Mouse (Mus musculus) cerebellum, adult 9-10 months (tissue): ENCODE measurements around the gene Spsb2.
"Not testable (repeated sequence)": the region's sequence is repeated elsewhere in the genome, so short reads cannot be mapped to it uniquely, and the experiment has no call there.

Experiments
- DNase-seq: peaks from one replicate; pipeline ENCODE4 v3.0.0; 2022

Spsb2 gene

DNA sequence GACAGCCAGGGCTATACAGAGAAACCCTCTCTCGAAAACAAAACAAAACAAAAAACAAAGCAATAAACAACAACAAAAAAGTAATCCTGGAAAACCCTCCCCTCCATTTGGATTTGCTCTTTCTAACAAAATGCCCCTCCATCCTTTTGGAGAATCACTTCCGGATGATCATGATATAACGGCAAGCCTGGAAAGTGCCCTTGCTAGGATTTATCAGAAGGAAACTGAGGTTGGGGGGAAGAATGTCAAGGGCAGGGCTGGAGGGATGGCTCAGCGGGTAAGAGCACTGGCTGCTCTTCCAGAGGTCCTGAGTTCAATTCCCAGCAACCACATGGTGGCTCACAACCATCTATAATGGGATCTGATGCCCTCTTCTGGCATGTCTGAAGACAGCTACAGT, 4.8 kb upstream of the Spsb2 start:
- not testable (repeated sequence) for DNase-seq

DNA sequence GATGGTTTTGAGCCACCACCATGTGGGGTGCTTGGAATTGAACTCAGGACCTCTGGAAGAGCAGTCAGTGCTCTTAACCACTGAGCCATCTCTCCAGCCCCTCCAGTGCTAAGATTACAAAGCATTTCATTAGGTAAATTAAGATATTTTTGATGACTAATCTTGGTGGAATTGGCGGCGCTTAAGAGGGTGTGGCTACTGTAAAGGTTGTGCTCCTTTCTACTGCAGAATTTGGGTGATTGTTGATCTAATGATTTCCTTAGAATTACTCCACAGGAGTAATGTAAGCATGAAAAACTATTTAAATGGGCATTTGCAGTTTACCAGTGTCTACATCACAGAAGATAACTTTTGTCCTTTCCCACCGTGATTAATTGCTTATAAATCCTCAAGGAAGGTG, 4.1 kb upstream of the Spsb2 start:
- DNase-seq = no peak

DNA sequence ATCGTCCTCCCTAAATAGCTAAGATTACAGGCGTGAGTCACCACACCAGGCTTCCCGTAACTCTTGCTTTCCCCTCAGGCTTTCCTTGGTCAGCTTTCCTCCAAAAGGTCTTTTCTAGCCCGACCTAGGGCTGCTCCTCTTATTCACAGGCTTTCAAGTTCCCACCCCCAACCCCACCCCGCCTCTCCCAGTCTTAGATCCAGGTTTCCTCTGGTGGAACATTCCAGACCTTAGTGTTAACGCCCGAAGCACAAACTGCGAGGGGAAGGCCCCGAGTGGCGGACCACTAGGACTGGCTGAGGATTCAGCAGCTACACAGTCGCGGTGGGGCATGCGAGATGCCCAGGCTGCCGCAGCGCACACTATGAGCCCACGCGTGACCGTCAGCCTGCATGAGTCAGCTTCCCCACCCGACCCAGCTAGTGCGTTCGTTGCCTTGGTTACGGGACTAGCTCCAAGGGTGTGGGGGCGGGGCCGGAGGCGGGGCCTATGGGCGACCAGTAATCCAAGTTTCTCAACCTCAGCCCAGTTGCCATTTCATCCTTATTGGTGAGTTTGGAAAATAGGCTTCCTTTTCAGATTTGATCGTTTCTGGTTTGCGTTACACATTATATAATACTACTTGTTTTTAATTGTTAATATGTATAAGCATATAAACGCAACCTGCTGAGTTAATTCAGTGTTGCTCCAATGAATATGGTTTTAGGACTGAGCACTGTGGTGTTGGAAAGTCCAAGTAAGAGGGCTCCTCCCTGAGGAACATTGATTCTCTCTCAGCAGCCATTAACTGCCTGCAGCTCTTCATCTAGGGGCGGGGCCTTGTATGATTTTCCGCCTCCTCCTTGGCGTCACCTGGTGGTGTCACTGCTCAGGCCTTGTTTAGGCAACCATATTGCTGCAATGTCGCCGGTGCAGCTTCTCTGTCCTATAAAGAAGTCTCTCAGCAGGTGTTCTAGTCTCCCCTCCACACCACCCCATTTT, 2.8 kb upstream of the Spsb2 start:
- peak; percentile 93 for DNase-seq

DNA sequence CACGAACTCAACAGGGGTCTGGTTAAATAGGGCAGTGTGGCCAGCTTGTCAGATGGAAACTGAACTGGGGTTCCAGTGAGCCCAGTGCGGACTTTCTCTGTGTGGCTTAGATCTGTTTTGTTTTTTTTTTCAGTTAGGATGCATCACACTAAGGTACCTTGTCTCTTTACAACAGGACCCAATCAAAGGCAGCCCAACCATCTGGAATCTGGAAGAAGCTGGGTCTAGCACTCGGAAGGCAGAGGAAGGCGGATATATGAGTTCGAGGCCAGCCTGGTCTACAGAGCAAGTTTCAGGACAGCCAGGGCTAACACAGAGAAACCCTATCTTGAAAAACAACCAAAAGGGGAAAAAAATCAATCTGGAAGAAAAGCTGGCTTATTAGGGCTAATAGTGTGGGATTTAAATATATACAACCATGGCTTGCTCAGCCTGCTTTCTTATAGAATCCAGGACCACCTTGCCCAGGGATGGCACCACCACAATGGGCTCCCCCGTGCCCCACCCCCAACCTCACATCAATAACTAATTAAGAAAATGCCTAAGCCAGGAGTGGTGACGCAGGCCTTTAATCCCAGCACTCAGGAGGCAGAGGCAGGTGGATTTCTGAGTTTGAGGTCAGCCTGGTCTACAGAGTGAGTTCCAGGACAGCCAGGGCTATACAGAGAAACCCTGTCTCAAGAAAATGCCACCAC, 1.9 kb upstream of the Spsb2 start:
- DNase-seq = no peak

DNA sequence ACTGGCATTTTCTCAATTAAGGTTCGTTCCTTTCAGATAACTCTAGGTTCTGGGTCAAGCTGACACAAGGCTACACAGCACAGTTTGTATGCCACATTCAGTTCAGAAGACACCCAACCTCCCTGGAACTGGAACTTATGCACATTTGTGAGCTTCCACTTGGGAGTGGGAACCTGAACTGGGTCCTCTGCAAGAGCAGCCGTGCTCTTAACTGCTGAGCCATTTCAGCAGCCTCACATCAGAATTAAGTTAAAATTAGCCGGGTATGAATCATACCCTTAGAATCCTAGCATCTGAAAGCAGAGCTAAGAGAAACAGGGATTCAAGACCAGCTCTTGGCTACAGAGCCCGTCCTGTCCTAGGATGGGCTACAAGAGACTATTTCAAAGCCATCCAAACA, 1.1 kb upstream of the Spsb2 start:
- DNase-seq = no peak

DNA sequence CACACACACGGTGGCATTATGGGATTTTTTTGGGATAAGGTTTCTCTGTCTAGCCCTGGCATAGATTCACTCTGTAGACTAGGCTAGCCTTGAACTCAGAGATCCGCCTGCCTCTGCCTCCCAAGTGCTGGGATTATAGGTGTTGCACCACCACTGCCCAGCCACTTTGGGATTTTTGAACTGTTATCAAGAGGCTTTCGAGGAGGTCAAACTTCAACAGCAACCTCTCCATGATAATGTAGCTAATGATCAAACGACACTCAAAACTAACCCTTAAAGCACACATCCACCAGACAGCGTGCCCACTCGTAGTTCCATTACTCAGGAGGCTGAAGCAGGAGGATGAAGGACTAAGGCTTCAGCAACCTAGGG, 489 bp upstream of the Spsb2 start:
- no peak for DNase-seq

DNA sequence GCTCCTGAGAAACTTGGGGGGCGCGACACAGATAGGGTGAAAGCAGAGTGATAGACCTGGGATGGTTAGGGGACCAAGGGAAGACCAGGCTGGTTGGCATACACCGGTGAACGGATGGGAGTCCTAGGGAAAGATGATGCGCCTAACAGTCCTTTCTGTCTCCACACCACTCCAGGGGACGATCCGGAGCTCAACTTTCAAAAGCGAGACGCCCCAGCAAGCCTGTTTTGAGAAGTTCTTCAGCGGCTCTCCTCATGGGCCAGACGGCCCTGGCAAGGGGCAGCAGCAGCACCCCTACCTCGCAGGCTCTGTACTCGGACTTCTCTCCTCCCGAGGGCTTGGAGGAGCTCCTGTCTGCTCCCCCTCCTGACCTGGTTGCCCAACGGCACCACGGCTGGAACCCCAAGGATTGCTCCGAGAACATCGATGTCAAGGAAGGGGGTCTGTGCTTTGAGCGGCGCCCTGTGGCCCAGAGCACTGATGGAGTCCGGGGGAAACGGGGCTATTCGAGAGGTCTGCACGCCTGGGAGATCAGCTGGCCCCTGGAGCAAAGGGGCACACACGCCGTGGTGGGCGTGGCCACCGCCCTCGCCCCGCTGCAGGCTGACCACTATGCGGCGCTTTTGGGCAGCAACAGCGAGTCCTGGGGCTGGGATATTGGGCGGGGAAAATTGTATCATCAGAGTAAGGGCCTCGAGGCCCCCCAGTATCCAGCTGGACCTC, 752 bp downstream of the Spsb2 start:
- DNase-seq = peak; percentile 90

DNA sequence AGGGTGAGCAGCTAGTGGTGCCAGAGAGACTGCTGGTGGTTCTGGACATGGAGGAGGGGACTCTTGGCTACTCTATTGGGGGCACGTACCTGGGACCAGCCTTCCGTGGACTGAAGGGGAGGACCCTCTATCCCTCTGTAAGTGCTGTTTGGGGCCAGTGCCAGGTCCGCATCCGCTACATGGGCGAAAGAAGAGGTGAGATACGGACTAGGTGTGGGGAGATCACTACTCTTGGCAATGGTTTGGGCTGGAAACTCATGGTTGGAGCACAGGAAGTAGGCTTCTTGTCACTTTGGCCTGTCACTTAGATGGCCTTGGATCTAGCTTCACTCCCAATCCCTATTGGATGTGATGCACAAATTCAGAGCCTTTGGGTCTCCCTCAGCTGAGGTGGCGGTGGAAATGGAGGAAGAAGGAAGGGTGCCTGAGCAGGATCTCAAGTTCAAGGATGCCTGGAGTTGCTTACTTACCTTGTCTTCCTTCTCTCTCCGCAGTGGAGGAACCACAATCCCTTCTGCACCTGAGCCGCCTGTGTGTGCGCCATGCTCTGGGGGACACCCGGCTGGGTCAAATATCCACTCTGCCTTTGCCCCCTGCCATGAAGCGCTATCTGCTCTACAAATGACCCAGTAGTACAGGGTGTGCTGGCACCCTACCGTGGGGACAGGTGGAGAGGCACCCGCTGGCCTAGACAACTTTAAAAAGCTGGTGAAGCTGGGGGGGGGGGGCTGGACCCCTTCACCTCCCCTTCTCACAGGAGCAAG, 1.5 kb downstream of the Spsb2 start:
- DNase-seq = peak; percentile 62

DNA sequence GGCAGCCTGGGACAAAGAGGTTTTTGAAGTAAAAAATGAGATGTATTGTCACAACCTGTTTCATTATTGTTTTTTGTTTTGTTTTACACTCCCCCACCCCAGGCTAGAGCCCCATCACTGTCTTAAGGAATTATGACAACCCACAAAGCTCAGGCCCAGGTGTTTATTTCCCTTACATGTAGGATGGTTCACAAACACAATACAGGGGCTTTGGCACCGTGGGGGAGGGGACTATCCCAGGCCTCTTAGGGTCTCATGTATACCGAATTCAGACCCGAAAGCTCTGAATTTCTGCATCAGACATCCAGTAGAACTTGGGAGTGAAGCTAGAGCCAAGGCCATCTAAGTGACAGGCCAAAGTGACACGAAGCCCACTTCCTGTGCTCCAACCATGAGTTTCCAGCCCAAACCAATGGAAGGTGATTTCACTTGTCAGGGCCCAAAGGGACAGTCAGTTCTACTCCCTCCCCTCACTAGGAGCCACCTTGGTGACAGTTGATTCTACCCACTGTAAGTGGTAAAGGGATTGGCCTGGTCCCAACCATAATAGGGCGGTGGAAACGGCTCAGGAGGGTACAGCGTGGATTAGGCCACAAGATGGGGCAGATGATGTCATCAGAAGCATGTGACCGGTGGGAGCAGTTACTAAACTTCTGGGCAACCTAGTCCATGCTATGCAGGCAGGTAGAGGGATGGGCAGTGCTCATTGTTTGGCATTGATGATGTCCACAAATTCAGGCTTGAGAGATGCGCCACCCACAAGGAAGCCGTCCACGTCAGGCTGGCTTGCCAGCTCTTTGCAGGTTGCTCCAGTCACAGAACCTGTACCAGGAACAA, 2.3 kb downstream of the Spsb2 start:
- peak; percentile 60 for DNase-seq

DNA sequence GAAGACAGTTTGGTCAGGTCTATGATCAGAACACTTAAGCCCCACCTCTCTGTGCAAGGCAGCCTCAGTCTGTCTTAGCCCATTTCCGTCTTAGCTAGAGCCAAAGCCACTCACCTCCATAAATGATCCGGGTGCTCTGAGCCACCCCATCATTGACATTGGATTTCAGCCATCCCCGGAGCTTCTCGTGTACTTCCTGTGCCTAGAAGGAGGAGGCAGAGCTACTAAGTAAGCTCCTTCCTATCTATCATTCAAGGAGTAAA, 2.9 kb downstream of the Spsb2 start:
- no peak for DNase-seq

DNA sequence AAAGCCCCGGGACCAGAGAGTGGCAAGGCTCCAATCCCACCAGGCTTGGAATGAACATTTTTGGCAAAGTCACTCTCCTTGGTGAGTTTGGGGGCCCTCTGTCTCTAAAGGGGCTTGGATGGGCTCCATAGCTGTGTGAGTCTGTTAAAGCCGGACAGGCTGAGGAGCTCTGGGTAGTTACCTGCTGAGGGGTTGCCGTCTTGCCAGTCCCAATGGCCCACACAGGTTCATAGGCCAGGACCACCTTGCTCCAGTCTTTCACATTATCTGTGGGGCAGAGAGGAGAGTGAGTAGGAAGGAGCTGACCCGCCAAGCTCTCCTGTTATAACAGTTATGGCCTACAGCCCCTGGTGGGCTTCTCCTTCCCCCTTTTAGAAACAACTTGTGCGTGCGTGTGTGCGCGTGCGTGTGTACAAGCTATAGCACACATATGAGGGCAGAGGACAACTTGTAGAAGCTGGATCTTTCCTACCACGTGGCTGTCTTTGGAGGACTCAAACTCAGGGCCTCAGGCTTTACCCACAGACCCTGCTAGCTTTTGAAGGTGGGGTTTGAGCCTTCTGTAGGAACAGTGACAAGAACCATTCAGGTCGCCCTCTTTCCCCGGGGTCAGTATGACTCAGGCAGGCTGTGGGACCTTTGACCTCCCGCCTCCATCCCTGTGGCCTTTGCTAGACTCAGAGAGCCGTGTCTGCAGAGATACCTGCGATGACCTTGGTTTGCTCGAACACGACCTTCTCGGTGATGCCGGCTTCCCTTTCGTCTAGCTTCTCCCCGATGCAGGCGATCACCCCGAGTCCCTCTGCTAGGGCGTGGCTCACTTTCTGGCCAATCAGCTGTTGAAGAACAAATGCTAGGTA, 3.5 kb downstream of the Spsb2 start:
- DNase-seq = peak; percentile 63

DNA sequence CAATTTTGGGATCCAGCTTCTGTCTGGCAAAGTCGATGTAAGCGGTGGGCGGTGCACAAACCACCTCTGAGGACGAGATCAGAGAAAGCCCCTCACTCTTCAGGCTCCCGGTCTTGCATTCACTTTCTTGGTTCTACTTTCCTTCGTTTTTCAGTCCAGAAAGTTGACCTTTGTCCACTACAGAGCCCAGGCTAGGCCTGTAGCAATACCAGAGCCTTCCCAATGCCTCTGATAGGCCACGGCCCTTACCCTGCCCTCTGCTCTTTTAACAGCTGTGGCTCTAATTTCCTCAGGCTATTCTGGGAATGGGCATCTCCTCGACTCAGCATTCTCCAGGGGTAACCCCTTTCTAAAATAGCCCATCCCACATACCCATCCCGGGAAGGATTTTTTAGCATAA, 4.4 kb downstream of the Spsb2 start:
- DNase-seq = no peak

DNA sequence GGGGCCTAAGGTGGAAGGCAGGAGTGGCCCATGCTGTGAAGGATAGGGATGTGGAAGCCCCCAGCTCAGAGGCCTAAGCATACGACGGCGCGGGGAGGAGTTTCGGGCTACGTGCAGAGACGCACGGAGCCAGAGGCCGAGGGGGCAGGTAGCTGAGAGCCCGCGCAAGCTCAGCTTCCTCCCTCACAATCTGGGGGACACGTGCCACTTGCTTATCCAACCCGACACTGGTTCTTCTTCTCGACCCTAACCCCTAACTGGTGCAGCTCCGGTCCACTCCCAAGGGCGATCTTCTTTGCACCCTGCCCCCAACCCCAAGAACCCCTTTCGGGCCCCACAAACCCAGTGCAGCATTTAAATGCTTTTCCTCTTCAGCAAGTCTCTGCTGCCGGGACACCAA, 5.0 kb downstream of the Spsb2 start:
- no peak for DNase-seq

DNA sequence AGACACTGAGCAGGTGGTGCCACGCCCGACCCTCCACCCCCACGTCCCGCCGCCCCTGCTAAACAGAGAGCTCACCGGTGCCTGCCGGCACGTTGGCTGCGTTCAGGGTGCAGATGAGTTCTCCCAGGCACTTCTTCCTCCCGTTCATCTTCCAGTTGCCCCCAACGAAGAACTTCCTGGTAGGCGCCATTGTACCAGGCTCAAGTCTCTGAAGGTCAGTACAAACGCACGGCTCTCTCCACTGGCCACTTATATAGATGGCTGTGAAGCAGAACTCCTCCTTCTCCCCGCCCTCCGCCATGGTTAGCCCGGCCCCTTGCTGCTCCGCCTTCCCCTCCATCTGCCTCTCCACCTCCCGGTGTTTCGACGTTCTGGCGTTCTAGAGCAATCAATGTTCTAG, 5.5 kb downstream of the Spsb2 start, which contains the start of gene Tpi1:
Gene Tpi1, minus strand, starts transcription at position 364 of the 400 bp plus-strand sequence.
- DNase-seq = peak; percentile 94

DNA sequence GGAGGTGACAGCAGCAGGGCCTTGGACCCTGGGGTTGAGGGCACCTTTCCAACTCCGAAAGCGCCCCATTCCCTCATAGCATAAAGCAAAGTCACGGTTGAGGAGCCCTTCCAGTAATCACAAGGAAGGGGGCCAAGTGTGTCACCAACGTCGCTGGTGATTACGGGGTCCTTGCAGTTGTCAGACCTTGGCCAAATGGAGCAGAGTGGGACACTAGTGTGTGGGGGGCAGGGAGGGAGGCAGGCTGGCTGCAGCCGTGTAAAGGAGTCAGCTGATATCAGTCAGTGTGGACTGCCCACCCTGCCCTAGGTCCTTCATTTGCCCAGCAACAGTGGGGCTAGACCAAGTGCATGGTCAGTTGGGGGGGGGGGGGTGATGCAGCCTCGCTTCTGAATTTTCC, 6.0 kb downstream of the Spsb2 start:
- no peak for DNase-seq

DNA sequence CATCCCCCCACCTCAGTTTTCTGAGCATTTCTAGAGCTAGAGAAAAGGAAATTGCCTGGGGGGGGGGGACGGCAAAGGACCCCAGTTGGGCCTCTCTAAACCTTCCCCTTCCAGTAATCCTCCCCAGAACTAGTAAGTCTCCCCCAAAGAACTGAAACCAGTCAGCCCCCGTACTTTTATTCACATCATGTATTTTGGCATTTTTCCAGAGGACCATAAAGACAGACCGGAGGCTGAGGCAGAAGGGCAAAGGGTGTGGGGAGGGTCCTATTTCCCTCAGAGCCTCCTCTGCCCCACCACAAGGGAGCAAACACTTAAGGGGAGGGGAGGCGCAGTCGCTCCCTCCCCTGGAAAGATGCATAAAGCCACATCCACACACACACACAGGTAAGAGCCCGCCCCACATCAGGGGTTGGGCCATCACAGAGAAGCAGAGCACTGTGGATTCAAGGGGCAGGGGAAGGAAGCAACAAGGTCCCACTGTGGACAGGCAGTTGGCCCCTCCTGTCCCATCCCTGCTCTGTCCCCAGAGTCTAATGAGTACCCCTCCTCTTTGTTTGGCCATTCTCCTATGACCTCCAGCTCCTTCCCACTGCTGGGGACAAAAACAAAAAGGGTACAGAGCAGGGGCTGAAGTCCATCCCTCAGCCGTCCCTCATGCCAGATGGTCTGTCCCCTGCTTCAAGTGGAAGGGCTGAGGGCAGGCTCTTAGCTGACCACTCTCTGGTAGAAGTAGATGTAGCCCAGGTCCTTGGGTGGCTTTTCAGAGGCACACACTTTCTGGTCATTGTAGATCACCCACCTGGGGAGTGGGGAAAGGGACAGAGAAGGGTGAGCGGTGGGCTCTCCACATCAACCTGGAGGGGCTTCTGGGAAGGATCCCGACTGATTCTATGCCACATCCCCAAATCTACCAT, 6.7 kb downstream of the Spsb2 start:
- peak; percentile 70 for DNase-seq

DNA sequence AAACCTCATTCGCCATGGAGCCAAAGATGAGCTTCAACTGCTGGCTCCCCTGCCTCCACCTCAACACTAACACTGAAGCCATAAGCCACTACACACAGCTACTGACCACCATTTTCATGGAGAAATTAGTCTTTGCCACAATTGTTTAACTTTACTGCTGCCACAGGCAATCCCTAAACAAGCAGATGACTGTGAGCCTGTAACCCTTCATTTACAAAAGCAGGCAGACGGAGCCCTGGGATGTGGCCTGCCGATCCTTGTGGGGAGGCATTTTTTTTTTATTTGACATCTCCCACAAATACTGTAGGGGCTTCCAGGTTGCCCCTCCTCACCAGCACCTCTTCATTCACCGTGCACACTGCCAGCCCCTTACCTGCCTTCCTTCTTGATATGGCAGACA, 8.2 kb downstream of the Spsb2 start:
- no peak for DNase-seq

DNA sequence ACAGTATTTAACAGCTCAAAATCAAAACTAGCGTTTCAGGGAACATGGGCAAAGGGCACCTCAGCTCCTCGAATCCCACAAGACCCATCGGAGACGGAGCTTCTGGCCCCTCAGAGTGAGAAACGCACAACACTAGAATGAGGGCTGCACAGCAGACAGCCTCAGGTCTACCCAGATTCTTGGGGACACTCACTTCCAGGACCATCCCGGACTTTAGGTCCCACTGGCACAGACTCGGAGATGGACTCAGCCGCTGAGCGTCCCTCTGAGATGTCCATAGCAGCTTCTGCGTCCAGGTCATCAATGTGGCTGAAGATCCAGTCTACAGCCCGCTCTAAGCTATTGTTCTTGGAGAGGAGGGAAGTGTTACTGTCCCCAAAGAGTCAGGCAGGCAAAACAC, 8.7 kb downstream of the Spsb2 start:
- no peak for DNase-seq

DNA sequence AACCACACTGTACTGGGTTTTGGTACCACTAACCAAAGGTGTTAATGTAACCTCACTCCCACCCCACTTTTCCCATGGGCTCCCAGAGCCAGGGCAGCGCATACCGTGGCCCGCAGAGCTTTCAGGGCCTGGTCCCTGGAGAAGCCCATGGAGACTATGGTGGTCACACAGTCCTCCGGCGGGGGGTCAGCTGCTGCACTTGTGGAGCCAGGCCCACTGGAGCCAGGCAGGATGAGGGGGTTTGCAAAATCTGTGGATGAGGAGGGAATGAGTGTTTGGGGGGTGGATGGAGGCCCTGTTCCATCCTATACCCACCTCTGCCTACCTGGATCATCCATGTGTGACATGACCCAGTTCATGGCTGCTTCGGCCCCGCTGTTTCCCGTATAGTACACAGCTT, 9.1 kb downstream of the Spsb2 start:
- no peak for DNase-seq

DNA sequence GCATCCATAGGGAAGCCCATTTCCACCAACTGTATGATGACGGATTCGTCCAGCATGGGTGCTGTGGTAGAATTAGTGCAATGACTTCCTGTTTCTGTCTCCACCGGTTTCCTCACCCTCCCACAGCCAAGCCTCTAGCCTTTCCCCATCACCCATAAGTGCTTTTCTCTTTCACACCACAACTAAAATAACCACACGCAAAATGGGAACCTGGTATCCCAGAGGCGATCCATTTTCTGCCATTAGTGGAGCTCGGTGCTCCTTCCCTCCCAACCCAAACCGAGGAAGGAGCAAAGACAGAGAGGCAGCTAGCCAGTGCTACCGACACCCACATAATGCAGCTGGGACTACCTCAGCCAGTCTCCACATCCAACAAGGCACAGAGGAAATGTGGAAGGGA, 9.5 kb downstream of the Spsb2 start:
- no peak for DNase-seq
